Mouse (Mus musculus) adrenal gland, adult (tissue): Measurements from ENCODE around the gene Ntsr2.
"Not testable (repeated sequence)": the region's sequence is repeated elsewhere in the genome, so short reads cannot be mapped to it uniquely, and the experiment has no call there.

ENCODE experiments used
- DNase-seq, 2 experiments: peaks; one replicate each; pipeline ENCODE4 v3.0.0; 2022 to 2023; ENCODE audit warnings: low spot score in 1 of 2; ENCODE audit not compliant: inconsistent age in 2 of 2

The Ntsr2 gene

GRCm38 (mm10) chr12:16646780-16647409 lies 6.3 kb upstream of the Ntsr2 start:
- DNase-seq: no peak

GRCm38 (mm10) chr12:16648273-16648672 lies 4.9 kb upstream of the Ntsr2 start:
- DNase-seq: no peak

GRCm38 (mm10) chr12:16649819-16650218 lies 3.4 kb upstream of the Ntsr2 start:
- no peak for DNase-seq

DNA sequence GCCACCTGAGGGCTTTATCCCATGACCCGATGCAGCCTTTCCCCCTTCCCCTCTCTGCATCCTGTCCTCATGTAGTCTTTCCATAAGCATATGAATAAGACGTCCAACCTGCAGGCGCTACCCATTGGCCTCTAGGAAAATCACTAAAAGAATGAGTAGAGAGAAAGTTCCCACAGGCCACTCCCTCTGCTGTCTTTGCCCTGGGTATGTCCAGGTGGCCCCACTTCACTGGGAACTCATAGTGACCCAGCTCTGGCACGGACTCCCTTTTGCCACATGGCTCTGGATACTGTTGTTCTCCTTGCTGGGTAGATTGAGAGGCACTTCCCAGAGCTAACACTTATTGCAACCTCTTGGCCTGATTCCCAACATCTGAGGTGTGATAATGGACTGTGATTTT lies 2.4 kb downstream of the Ntsr2 start:
- no peak for DNase-seq

DNA sequence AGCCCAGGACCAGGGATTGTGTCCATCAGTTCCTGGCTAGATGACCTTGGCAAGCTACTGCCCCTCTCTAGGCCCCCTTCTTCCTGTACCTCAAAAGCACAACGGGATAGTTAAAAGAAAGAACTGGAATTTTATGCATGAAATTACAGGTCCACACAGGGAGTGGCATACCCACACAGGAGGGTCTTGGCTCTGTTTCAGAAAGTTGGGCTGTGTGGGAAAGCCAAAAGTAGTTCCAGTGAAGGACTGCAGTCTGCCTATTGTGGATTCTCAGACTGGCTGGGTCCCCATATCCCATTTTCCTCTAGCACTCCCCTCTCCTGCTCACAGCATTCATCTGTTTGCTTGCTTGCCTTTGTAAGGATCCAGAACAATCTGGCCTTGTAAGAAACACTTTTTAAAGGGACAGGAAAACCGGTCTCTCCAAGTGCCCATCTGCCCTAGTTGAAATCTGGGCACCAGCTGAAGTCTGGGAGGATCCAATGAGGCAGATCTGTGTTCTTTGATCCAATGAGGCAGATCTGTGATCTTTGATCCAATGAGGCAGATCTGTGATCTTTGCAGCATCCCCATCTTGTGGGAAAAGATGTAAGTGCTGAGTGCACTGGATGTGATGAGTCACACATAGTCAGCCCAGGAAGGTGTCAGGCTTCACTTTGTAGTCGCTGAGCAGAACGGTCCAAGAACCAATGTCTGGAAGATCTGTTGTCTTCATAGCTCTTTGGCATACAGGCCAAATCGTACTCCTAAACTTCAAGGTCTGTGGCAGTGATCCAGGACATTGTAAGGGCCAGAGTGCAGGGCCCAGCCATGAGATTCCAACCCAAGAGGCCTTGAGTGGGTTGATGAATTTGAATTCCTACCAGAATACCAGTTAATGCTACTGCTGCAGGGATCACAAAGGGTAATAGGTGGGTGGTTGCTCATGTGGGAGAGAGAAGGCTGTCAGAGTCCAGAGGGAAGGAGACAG lies 4.0 kb downstream of the Ntsr2 start:
- DNase-seq: peak; percentile 59 to 78

DNA sequence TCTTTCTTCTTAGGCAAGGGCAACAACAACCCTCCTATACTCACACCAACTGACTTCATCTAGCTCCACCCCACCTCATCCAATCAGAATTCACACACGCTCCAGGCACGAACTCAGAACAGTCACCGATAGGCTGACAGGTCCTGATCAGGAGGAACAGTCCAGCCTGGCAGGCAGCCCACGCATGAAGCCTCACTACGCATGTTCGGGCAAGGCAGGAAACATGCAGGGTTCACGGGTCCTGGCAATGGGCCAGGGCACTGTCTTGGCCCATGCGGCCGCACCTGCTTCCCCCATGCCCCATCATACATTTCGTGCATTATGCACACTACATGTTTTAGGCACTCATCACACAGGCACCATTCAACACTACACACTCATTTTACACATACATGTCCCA lies 8.3 kb downstream of the Ntsr2 start:
- DNase-seq: peak; percentile 48 to 53

GRCm38 (mm10) chr12:16661936-16662335 lies 8.8 kb downstream of the Ntsr2 start:
- DNase-seq: peak; percentile 84 to 85

DNA sequence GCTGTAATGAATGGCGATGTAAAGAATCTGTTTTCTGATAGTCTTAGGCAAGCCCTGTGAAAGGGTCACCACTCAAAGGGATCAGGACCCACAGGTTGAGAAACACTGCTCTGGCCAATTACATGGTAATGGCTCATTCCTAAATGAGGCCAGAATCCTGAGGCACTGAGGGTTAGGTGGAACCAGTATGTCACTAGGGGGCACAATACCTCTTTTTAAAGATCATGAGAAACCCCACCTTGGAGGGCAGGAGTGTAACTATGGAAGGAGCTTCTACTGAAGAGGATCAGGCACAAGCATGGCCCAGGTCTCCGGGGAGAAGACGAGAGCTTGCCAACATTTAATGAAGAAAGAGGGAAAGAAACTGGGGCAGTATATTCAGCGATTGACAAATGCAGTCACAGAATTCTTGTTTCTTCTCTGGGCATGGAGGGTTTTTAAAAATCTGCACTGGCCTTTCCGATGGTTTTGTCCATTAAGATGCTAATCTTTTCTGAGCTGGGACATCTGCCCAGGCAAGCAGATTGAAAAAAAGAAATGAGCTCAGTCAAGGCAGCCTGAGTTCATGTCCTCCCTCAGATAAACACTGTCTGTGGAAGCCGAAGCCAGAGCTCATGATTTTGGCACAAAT lies 9.9 kb downstream of the Ntsr2 start:
- peak; percentile 32 to 61 for DNase-seq

GRCm38 (mm10) chr12:16665022-16665421 lies 11.8 kb downstream of the Ntsr2 start:
- no peak for DNase-seq

DNA sequence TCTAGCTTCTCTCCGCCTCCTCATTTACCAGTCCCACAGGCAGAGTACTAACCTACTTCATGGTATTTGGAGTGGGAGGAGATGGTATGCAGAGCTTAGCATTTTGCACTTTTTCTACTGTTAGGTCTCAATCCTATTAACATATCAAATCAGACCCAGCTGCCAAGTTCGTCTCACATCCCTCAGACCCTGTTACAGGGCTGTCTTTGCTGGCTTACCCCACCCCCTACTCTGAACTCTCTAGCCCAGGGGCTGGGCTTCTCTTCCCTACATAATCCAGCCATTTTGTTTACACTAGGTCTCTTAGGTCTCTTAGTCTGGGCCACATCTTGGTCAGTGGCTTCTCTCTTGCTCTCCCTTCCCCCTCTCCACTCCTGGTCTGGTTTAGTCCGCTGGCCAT lies 16.0 kb downstream of the Ntsr2 start:
- no peak for DNase-seq

GRCm38 (mm10) chr12:16672246-16672645 lies 19.1 kb downstream of the Ntsr2 start:
- DNase-seq: no peak

GRCm38 (mm10) chr12:16690631-16691030 lies 37.4 kb downstream of the Ntsr2 start:
- DNase-seq: peak; percentile 33 to 70

GRCm38 (mm10) chr12:16694783-16695182 lies 41.6 kb downstream of the Ntsr2 start:
- DNase-seq: no peak

DNA sequence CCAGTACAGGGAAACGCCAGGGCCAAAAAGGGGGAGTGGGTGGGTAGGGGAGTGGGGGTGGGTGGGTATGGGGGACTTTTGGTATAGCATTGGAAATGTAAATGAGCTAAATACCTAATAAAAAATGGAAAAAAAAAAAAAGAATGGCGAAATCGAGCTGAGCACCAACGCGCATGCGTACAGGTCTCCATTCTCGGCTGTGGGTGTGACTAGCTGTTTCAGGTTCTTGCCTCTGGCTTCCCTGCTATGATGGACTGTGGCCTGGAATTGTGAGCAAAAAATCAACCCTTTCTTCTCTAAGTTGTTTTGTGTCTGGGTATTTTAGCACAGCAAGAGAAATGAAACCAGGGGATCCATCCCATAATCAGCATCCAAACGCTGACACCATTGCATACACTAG lies 42.1 kb downstream of the Ntsr2 start:
- not testable (repeated sequence) for DNase-seq

DNA sequence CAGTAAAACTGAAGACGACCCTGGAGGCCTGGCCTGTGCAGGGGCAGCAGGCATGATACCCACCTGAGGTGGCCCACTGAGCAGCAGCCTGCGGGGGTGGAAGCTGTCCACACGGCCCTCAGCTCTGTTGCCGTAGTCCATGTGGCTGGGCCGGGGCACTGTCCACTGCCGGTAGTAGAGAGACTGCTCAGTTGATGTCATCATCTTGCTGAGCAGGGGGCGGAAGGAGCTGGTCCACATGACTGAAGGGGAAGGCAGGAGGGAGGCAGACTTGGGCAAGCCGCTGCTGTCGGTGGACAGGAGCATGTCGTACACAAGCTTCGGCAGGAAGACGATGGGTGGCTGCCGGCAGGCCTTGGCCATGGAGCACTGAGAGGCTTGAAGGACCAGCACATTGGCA lies 43.0 kb downstream of the Ntsr2 start:
- no peak for DNase-seq

DNA sequence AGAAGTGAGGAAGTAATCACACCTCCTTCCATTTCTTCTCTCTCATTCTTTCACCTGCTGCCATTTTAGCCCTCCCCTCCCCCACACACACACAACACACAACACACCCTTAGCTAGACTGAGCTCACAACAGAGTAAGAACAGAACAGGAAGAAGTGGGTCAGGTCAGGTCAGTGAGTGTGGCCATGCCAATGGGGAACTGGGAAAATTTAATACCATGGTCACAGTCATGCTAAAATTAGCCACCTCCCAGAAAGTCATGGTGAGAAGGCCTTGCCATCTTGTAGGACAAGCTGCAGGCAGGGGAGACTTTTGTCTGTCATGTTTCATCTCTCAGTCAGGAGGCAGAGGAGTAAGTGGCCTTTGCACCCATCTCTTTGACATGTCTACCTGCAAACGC lies 45.5 kb downstream of the Ntsr2 start:
- no peak for DNase-seq
